Mouse (Mus musculus) CH12.LX (cell line): ENCODE measurements around the gene Rprml. TPM values are rescaled to one million over a fixed set of nuclear protein-coding genes. Genes with fewer than 3 reads are reported as not detected.
A peak's percentile ranks its signal among the peaks of the same experiment; 100 is the strongest.

Experiments
- DNase-seq: peaks from one replicate; pipeline ENCODE4 v3.0.0-alpha.2; 2013; ENCODE audit errors: extremely low read depth
- H3K27ac ChIP-seq: 2 replicates; pipeline ENCODE4 v1.5.1; 2012; ENCODE audit warnings: low read depth, mild to moderate bottlenecking, control low read depth, moderate library complexity; ENCODE audit not compliant: insufficient read depth
- H3K27me3 ChIP-seq: replicated peaks from 2 replicates; pipeline ENCODE3; 2012; ENCODE audit warnings: inconsistent platforms
- H3K36me3 ChIP-seq, 2 experiments: replicated peaks in 1 of 2; 2 replicates each; pipeline versions ENCODE3 to v1.6.1; 2012; ENCODE audit warnings: inconsistent platforms in 1 of 2, low read length in 1 of 2, mild to moderate bottlenecking in 1 of 2, mixed read lengths in 1 of 2, moderate library complexity in 1 of 2; ENCODE audit not compliant: control insufficient read depth in 1 of 2, insufficient read depth in 1 of 2
- H3K4me1 ChIP-seq, 2 experiments: 2 replicates each; pipeline ENCODE4 v1.6.1; 2012; ENCODE audit warnings: inconsistent platforms in 1 of 2, moderate library complexity in 1 of 2; ENCODE audit not compliant: insufficient read depth in 2 of 2, control insufficient read depth in 1 of 2
- H3K4me2 ChIP-seq: 2 replicates; pipeline ENCODE4 v1.6.1; 2012; ENCODE audit warnings: low read depth, mild to moderate bottlenecking, control low read depth; ENCODE audit not compliant: poor library complexity, insufficient read depth, severe bottlenecking
- H3K4me3 ChIP-seq, 3 experiments: fragments of 150-350 bp in 1 of 3; sonication (generic) in 1 of 3; replicated peaks in 1 of 3; 2 replicates each; pipeline versions ENCODE3 to v1.5.1; 2011 to 2012; ENCODE audit warnings: low read depth in 2 of 3, low read length in 2 of 3, mild to moderate bottlenecking in 2 of 3, moderate library complexity in 2 of 3, control low read depth in 1 of 3, improper control_type of control experiment in 1 of 3, inconsistent platforms in 1 of 3, mixed read lengths in 1 of 3; ENCODE audit not compliant: poor library complexity in 1 of 3
- H3K79me2 ChIP-seq: replicated peaks from 2 replicates; pipeline ENCODE4 v1.6.1; 2012; ENCODE audit warnings: mild to moderate bottlenecking, moderate library complexity; ENCODE audit not compliant: control insufficient read depth, poor library complexity, insufficient read depth, severe bottlenecking; ENCODE audit errors: extremely low read depth
- H3K9ac ChIP-seq: 2 replicates; pipeline ENCODE4 v1.6.1; 2012; ENCODE audit warnings: low read depth, mild to moderate bottlenecking, control low read depth, moderate library complexity; ENCODE audit not compliant: insufficient read depth
- H3K9me3 ChIP-seq: replicated peaks from 2 replicates; pipeline ENCODE3; 2012; ENCODE audit warnings: low read length, inconsistent platforms, mixed read lengths
- CHD1 ChIP-seq: IDR thresholded peaks from 2 replicates; pipeline ENCODE4 v1.6.1; 2012; ENCODE audit warnings: low read depth, low read length, improper control_type of control experiment, inconsistent platforms
- HCFC1 ChIP-seq: IDR thresholded peaks from 2 replicates; pipeline ENCODE4 v1.6.1; 2012; ENCODE audit warnings: low read depth, mild to moderate bottlenecking, inconsistent platforms, low read length, improper control_type of control experiment
- dilution Hi-C: fragments of 300-500 bp; cut with MboI; formaldehyde crosslinking; loops from 2 replicates; pipeline ENCODE4 v1.14.3; 2020; ENCODE audit warnings: low sequenced_read_pairs; ENCODE audit not compliant: extremely low pct_unique_long_range_greater_than_20kb, extremely low pct_ligation_motif_present
- in situ Hi-C: fragments of 300-500 bp; cut with MboI; formaldehyde crosslinking; loops from 3 replicates; pipeline ENCODE4 v1.14.3; 2019; ENCODE audit warnings: low sequenced_read_pairs, low pct_ligation_motif_present, low pct_unique_long_range_greater_than_20kb, mixed read lengths
- polyA plus RNA-seq: library from polyadenylated mRNA; unstranded; fragments of >175 nt; gene quantifications from 2 replicates; pipeline ENCODE4 v1.2.1, GENCODE M21; 2012; ENCODE audit warnings: low read depth; ENCODE audit not compliant: insufficient read length
- total RNA-seq, 2 experiments: library from RNA; depleted of rRNA; stranded (reverse); fragments of 300-350 nt in 1 of 2; fragments of >200 nt in 1 of 2; gene quantifications; 2 replicates each; pipeline ENCODE4 v1.2.3; 2012 to 2014

Rprml gene
- total and polyA plus RNA-seq, 3 experiments, result not detected

DNA sequence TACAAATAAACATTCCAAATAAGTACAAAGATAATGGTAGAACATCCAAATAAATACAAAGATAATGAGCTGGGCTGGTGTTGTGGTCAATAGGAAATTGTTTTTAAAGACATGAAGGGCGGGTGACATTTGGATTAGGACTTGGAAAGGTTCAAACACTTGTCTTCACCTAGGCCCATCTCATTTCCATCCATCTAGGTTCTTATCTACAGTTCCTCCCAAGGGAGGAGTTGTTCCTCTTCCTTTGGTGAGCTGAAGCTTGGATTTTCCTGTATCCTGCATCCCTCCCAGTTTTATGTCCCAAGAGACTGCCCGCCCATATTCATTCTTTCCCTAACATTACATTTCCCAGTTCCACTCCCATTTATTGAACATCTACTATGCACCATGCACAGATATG, 48.9 kb downstream of the Rprml start:
- Histone ChIP-seq H3K27me3 (no peaks in the 10 kb centered on the region), H3K9ac (peak overlapping the region; percentile 72), H3K4me3 (peak overlapping the region; percentile 66 to 81 (median 78)), H3K4me1 (peaks cover 8 to 39% of the 10 kb centered on the region in 2 experiments; a peak in 2 of 4 replicates), H3K4me2 (peak overlapping the region; percentile 60), H3K79me2 (peaks cover 11% of the 10 kb centered on the region), H3K27ac (no peak overlapping the region), H3K36me3 (peaks cover 3 to 30% of the 10 kb centered on the region in 2 experiments), H3K9me3 (no peaks in the 10 kb centered on the region)
- DNase-seq, result no peak
- in situ Hi-C loops (no loop called here), dilution Hi-C loops (no loop called here)
- TF ChIP-seq CHD1 (peak; percentile 73; the same call in 1 of the 2 replicates), HCFC1 (no peak)

Other genes with a start within 250 kb of the Rprml start
- gene Plekhm1, start 236.9 kb upstream of the Rprml start, total RNA-seq (2012; rRNA removed), result 5.3 and 5.4 TPM in 2 replicates
- 2.7 and 3.5 TPM in 2 replicates for gene Plekhm1, start 236.9 kb upstream of the Rprml start, total RNA-seq (2014; rRNA removed)
- 18.3 and 23.2 TPM in 2 replicates for gene Plekhm1, start 236.9 kb upstream of the Rprml start, polyA plus RNA-seq
- not detected in 2 replicates for gene Lrrc37a, start 145.0 kb upstream of the Rprml start, total RNA-seq (2012; rRNA removed)
- not detected in 2 replicates for gene Lrrc37a, start 145.0 kb upstream of the Rprml start, total RNA-seq (2014; rRNA removed)
- gene Lrrc37a, start 145.0 kb upstream of the Rprml start, polyA plus RNA-seq, result not detected in 2 replicates
- not detected in 2 replicates for gene Gm884, start 28.4 kb upstream of the Rprml start, total RNA-seq (2012; rRNA removed)
- gene Gm884, start 28.4 kb upstream of the Rprml start, total RNA-seq (2014; rRNA removed), result not detected in 2 replicates
- gene Gm884, start 28.4 kb upstream of the Rprml start, polyA plus RNA-seq, result not detected in 2 replicates
- not detected in 2 replicates for gene Lyzl6, start 10.7 kb upstream of the Rprml start, total RNA-seq (2012; rRNA removed)
- gene Lyzl6, start 10.7 kb upstream of the Rprml start, total RNA-seq (2014; rRNA removed), result not detected in 2 replicates
- gene Lyzl6, start 10.7 kb upstream of the Rprml start, polyA plus RNA-seq, result not detected in 2 replicates
- 93.7 and 109 TPM in 2 replicates for gene Gosr2, start 48.3 kb downstream of the Rprml start, total RNA-seq (2012; rRNA removed)
- gene Gosr2, start 48.3 kb downstream of the Rprml start, total RNA-seq (2014; rRNA removed), result 106 and 108 TPM in 2 replicates
- gene Gosr2, start 48.3 kb downstream of the Rprml start, polyA plus RNA-seq, result 107 and 109 TPM in 2 replicates
- not detected in 2 replicates for gene Wnt9b, start 100.3 kb downstream of the Rprml start, total RNA-seq (2012; rRNA removed)
- gene Wnt9b, start 100.3 kb downstream of the Rprml start, total RNA-seq (2014; rRNA removed), result not detected in 2 replicates
- gene Wnt9b, start 100.3 kb downstream of the Rprml start, polyA plus RNA-seq, result not detected in 2 replicates
- gene Wnt3, start 124.6 kb downstream of the Rprml start, total RNA-seq (2012; rRNA removed), result 0.04 TPM in 1 of 2 replicates, not detected in the other
- not detected in 2 replicates for gene Wnt3, start 124.6 kb downstream of the Rprml start, total RNA-seq (2014; rRNA removed)
- gene Wnt3, start 124.6 kb downstream of the Rprml start, polyA plus RNA-seq, result not detected in 2 replicates